Mouse (Mus musculus): Measurements from ENCODE around the gene Samd8. TPM values are rescaled to one million over a fixed set of nuclear protein-coding genes. Genes with fewer than 3 reads are reported as not detected.

Samd8 gene
- polyA plus RNA-seq (2014; fragmentation: Nextera tagmentation; extraction: Ambion mirVana) = 8.5 and 9.9 TPM in 2 replicates

GRCm38 (mm10) chr14:21750008-21750880 is at the start of gene Samd8:
TSS of gene Samd8 (plus strand) at chr14:21750531.
- WGBS = 6% methylated on average over 52 of the region's 52 CpGs
- Histone ChIP-seq H3K4me3 (ENCODE audit: low read depth, low read length) (peak within 1 kb of the TSS; percentile 98), H3K27me3 (ENCODE audit: insufficient read depth, low read length) (no peaks in the 10 kb centered on the region), H3K4me1 (ENCODE audit: insufficient read depth) (peaks cover 6% of the 10 kb centered on the region; the same call in 1 of the 2 replicates), H3K4me2 (peak within 1 kb of the TSS; percentile 73), H3K36me3 (ENCODE audit: insufficient read depth) (no peaks in the 10 kb centered on the region), H3K9me3 (ENCODE audit: low read depth, low read length) (no peaks in the 10 kb centered on the region), H3K9ac (peak within 1 kb of the TSS; percentile 88), H3K27ac (ENCODE audit: low read depth) (peak within 1 kb of the TSS; percentile 84)
- DNase-seq (peak; percentile 91), ATAC-seq (ENCODE audit: insufficient read depth) (peak; percentile 86)
- TF ChIP-seq CTCF (IDR thresholded peaks at IDR 0.05; ENCODE audit: low read depth) = no peak

- WGBS = 87% methylated on average over 8 of the region's 8 CpGs
- DNase-seq = no peak
- no peak for ATAC-seq (ENCODE audit: insufficient read depth)
- no peak for TF ChIP-seq CTCF (IDR thresholded peaks at IDR 0.05; ENCODE audit: low read depth)
- Histone ChIP-seq H3K4me3 (ENCODE audit: low read depth, low read length) (no peak overlapping the region), H3K4me2 (no peak overlapping the region), H3K9ac (no peak overlapping the region), H3K36me3 (ENCODE audit: insufficient read depth) (no peaks in the 10 kb centered on the region), H3K9me3 (ENCODE audit: low read depth, low read length) (no peaks in the 10 kb centered on the region), H3K27me3 (ENCODE audit: insufficient read depth, low read length) (no peaks in the 10 kb centered on the region), H3K4me1 (ENCODE audit: insufficient read depth) (0 out of 2 replicates have a peak, but pooled peaks cover 10% of the 10 kb centered on the region), H3K27ac (ENCODE audit: low read depth) (peak overlapping the region; percentile 7; the same call in 1 of the 2 replicates)
Measured at GRCm38 (mm10) chr14:21702691-21703090, 47.6 kb upstream of the Samd8 start.

DNA sequence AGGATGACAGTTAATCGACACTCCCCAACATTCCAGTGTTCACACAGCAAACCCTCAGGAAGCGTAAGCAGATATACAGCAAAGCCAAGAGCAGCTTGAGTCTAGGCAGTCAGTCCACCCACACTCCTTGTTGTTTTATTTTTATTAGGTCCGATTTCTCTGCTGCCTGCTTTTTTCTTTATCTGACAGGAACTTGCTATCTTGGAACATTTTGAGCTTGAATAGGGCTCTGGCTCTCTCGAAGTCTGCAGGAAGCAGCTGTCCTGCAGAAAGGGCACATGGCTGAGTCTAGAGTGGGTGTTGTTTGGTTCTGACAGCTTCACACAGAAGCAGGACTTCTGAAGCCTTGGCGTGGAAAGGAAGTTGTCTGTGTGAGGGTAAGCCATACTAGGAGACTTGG is 47.1 kb upstream of the Samd8 start:
- Histone ChIP-seq H3K9ac (no peak overlapping the region), H3K4me3 (ENCODE audit: low read depth, low read length) (no peak overlapping the region), H3K36me3 (ENCODE audit: insufficient read depth) (no peaks in the 10 kb centered on the region), H3K9me3 (ENCODE audit: low read depth, low read length) (no peaks in the 10 kb centered on the region), H3K27me3 (ENCODE audit: insufficient read depth, low read length) (no peaks in the 10 kb centered on the region), H3K27ac (ENCODE audit: low read depth) (peak overlapping the region; percentile 7; the same call in 1 of the 2 replicates), H3K4me2 (no peak overlapping the region), H3K4me1 (ENCODE audit: insufficient read depth) (0 out of 2 replicates have a peak, but pooled peaks cover 13% of the 10 kb centered on the region)
- no peak for TF ChIP-seq CTCF (IDR thresholded peaks at IDR 0.05; ENCODE audit: low read depth)
- DNase-seq (peak; percentile 62), ATAC-seq (ENCODE audit: insufficient read depth) (no peak)
- 29% methylated on average over 5 of the region's 5 CpGs for WGBS

DNA sequence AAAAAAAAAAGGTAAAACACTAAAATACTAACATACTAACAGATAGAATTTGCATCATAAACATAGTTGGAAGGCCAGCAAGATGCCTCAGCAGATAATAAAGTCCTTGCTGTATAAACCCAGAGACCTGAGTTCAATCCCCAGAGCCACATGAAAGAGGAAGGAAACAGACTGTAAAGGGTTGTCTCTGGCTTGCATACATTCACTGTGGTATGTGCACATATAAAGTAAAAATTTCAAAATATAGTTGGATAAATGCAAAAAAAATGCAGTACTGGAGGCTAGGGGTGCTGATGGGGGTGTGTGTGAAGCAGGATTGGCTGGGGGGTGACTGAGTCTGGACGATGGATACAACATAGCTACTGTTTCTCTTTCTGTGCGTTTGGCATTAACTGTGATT is 44.9 kb upstream of the Samd8 start:
- 79% methylated on average over 2 of the region's 2 CpGs for WGBS
- TF ChIP-seq CTCF (IDR thresholded peaks at IDR 0.05; ENCODE audit: low read depth) = no peak
- Histone ChIP-seq H3K9ac (no peak overlapping the region), H3K4me2 (no peak overlapping the region), H3K9me3 (ENCODE audit: low read depth, low read length) (no peaks in the 10 kb centered on the region), H3K36me3 (ENCODE audit: insufficient read depth) (no peaks in the 10 kb centered on the region), H3K4me1 (ENCODE audit: insufficient read depth) (0 out of 2 replicates have a peak, but pooled peaks cover 13% of the 10 kb centered on the region), H3K4me3 (ENCODE audit: low read depth, low read length) (no peak overlapping the region), H3K27ac (ENCODE audit: low read depth) (no peak overlapping the region), H3K27me3 (ENCODE audit: insufficient read depth, low read length) (no peaks in the 10 kb centered on the region)
- DNase-seq = no peak
- ATAC-seq (ENCODE audit: insufficient read depth) = no peak

DNA sequence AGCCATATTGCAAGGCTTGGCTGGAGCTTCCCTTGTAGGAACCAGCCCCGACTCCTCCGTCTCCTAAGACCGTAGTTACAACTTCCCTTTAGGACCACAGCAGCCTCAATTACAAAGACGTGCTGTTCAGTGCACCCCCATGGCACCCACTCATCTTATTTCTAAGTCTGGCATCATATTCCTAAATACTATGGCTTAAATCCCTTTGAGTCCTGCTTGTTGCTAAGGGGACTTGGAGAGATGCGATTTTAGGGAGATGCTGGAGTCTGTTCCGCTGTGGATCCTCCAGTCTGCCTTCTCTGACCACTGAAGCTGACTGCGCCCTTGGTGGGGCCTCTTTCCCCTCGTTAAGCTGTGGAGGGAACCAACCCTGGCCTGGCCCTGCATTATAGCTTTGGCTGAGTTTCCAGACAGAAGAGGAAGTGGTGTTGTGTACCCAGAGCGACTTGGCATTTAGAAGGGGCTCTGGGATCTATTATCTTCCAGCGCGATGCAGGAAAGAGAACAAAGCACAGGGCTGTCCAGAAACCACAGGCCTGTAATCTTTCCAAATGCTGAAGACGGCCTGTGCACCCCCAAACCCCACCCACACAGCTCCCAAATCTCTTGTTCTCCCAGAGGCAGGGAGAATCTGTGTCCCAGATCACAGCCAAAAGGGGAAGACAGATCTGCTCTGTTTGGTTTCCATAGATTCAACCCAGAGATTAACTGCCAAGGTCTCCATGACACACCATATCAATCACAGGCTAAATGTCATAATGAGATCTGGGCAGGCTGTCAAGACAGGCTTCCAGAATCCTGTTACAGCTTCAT is 43.4 kb upstream of the Samd8 start:
- DNase-seq = peak; percentile 89
- Histone ChIP-seq H3K9me3 (ENCODE audit: low read depth, low read length) (no peaks in the 10 kb centered on the region), H3K27ac (ENCODE audit: low read depth) (peak overlapping the region; percentile 69), H3K4me2 (no peak overlapping the region), H3K9ac (no peak overlapping the region), H3K27me3 (ENCODE audit: insufficient read depth, low read length) (no peaks in the 10 kb centered on the region), H3K4me3 (ENCODE audit: low read depth, low read length) (no peak overlapping the region), H3K36me3 (ENCODE audit: insufficient read depth) (no peaks in the 10 kb centered on the region), H3K4me1 (ENCODE audit: insufficient read depth) (peaks cover 16% of the 10 kb centered on the region; the same call in 1 of the 2 replicates)
- 45% methylated on average over 12 of the region's 12 CpGs for WGBS
- ATAC-seq (ENCODE audit: insufficient read depth) = peak; percentile 89
- no peak for TF ChIP-seq CTCF (IDR thresholded peaks at IDR 0.05; ENCODE audit: low read depth)

DNA sequence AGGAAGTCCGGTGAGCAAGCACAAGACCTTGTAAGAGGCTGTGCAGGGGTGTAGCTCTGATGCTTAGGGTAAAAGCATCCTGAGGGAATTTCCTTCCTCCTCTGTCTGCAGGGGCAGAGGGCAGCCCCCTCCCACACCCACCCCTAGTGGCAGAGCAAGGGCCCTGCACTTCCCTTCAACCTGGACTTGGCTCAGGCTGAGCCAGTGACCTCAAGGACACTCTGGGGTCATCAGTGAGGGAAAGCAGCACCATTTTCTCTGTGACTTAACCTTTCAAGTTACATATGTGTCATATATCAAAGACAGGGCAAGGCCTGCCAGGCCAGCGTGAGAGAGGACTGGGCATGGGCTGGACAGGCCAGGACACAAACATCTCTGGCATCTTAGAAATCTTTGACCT is 40.8 kb upstream of the Samd8 start:
- 61% methylated on average over 2 of the region's 2 CpGs for WGBS
- Histone ChIP-seq H3K27me3 (ENCODE audit: insufficient read depth, low read length) (no peaks in the 10 kb centered on the region), H3K4me3 (ENCODE audit: low read depth, low read length) (no peak overlapping the region), H3K27ac (ENCODE audit: low read depth) (no peak overlapping the region), H3K36me3 (ENCODE audit: insufficient read depth) (no peaks in the 10 kb centered on the region), H3K9me3 (ENCODE audit: low read depth, low read length) (no peaks in the 10 kb centered on the region), H3K4me1 (ENCODE audit: insufficient read depth) (peaks cover 13% of the 10 kb centered on the region; the same call in 1 of the 2 replicates), H3K9ac (no peak overlapping the region), H3K4me2 (no peak overlapping the region)
- DNase-seq (no peak), ATAC-seq (ENCODE audit: insufficient read depth) (no peak)
- TF ChIP-seq CTCF (IDR thresholded peaks at IDR 0.05; ENCODE audit: low read depth) = peak; percentile 48
